Mouse (Mus musculus) intestine, postnatal 0 days (tissue): ENCODE results near the gene Stard3. TPM values are rescaled to one million over a fixed set of nuclear protein-coding genes. Genes with fewer than 3 reads are reported as not detected.

Experiments used
- ATAC-seq: fragments of 200-750 bp; cut with Nextera tagmentation; 2 replicates; pipeline ENCODE4 v1.8.0; 2017; ENCODE audit warnings: mild to moderate bottlenecking, moderate TSS enrichment, moderate library complexity
- H3K27ac ChIP-seq: fragments of 300-500 bp; sonication (generic); 2 replicates; pipeline ENCODE4 v1.5.1; 2014; ENCODE audit warnings: mild to moderate bottlenecking, low read depth, low read length, moderate library complexity
- H3K27me3 ChIP-seq: fragments of 300-500 bp; sonication (generic); replicated peaks from 2 replicates; pipeline ENCODE4 v1.6.1; 2014; ENCODE audit warnings: low read length, mixed read lengths; ENCODE audit not compliant: control insufficient read depth, insufficient read depth
- H3K36me3 ChIP-seq: fragments of 300-500 bp; sonication (generic); 2 replicates; pipeline ENCODE4 v1.6.1; 2014; ENCODE audit warnings: mild to moderate bottlenecking, moderate library complexity; ENCODE audit not compliant: control insufficient read depth, insufficient read depth
- H3K4me1 ChIP-seq: fragments of 300-500 bp; sonication (generic); replicated peaks from 2 replicates; pipeline ENCODE4 v1.6.1; 2014; ENCODE audit warnings: antibody characterized with exemption, low read length, mixed read lengths; ENCODE audit not compliant: control insufficient read depth, insufficient read depth
- H3K4me2 ChIP-seq: fragments of 300-500 bp; sonication (generic); replicated peaks from 2 replicates; pipeline ENCODE4 v1.6.1; 2014; ENCODE audit warnings: low read depth, mild to moderate bottlenecking, moderate library complexity
- H3K4me3 ChIP-seq: fragments of 300-500 bp; sonication (generic); 2 replicates; pipeline ENCODE4 v1.5.1; 2014; ENCODE audit warnings: low read depth, low read length
- H3K9ac ChIP-seq: fragments of 300-500 bp; sonication (generic); 2 replicates; pipeline ENCODE4 v1.6.1; 2014; ENCODE audit warnings: mild to moderate bottlenecking, low read depth, low read length
- H3K9me3 ChIP-seq: fragments of 300-500 bp; sonication (generic); 2 replicates; pipeline ENCODE4 v1.6.1; 2016; ENCODE audit warnings: mixed run types; ENCODE audit not compliant: control insufficient read depth
- CTCF ChIP-seq: sonication (generic); IDR thresholded peaks from 2 replicates; pipeline ENCODE4 v1.5.1; 2016; ENCODE audit warnings: low read depth, mild to moderate bottlenecking, control low read depth, antibody characterized with exemption, moderate library complexity
- WGBS: fragments of 180-500 bp; shearing (Covaris S2); extraction: QIAGEN DNeasy Blood & Tissue Kit; methylation state at CpG from one replicate; pipeline ENCODE4 v1.1.7; 2014; 5-methylcytosine and 5-hydroxymethylcytosine counted together
- polyA plus RNA-seq: library from polyadenylated mRNA; unstranded; fragments of >200 nt; fragmentation: Nextera tagmentation; extraction: Ambion mirVana; gene quantifications from 2 replicates; pipeline ENCODE4 v1.2.1, GENCODE M21; 2015

The Stard3 gene
- polyA plus RNA-seq, 1 experiment from 2014 or later: 29.0 TPM

DNA sequence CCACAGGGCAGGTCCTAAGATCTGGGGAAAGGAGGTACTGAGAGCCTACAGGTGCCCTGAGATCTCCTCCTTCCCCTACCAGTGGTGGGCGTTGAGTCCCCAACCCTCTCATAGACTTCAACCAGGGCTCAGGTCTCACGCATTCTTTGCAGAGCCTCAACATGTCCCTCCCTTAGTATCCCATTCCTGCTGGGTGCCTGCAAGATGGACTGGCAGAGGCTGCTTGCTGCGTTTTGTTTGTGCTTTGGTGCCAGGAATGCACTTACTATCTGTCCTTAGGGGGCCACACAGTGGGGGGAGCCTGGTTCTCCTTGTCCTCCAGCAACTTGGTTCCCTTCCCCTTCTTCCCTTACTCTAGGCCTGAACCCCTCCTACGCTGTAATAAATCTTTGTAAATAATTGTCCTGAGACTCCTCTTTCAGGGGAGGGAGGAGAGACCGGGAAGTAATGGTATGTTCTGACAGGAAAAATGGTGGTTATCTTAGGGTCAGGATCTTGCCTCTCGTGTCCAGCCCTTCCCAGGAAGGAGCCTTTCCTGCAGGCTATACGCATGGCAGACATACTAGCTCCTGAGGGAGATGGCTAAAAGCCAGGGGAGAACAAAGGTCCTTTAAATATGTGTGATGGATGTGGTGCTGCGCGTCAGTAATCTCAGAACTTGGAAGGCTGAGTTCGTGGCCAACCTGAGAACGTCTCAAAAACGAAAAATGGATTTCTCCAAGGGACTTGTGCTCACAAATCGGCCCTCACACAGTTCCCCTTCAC, 590 bp upstream of the Stard3 start:
- Histone ChIP-seq H3K4me3 (peak overlapping the region; percentile 71), H3K4me2 (peak overlapping the region; percentile 81), H3K36me3 (no peaks in the 10 kb centered on the region), H3K4me1 (peaks cover 11% of the 10 kb centered on the region; the same call in 1 of the 2 replicates), H3K9ac (peak overlapping the region; percentile 79), H3K27me3 (no peaks in the 10 kb centered on the region), H3K27ac (peak overlapping the region; percentile 92), H3K9me3 (no peaks in the 10 kb centered on the region)
- 5% methylated on average over 13 of the region's 13 CpGs for WGBS
- no peak for TF ChIP-seq CTCF
- ATAC-seq: peak; percentile 12

DNA sequence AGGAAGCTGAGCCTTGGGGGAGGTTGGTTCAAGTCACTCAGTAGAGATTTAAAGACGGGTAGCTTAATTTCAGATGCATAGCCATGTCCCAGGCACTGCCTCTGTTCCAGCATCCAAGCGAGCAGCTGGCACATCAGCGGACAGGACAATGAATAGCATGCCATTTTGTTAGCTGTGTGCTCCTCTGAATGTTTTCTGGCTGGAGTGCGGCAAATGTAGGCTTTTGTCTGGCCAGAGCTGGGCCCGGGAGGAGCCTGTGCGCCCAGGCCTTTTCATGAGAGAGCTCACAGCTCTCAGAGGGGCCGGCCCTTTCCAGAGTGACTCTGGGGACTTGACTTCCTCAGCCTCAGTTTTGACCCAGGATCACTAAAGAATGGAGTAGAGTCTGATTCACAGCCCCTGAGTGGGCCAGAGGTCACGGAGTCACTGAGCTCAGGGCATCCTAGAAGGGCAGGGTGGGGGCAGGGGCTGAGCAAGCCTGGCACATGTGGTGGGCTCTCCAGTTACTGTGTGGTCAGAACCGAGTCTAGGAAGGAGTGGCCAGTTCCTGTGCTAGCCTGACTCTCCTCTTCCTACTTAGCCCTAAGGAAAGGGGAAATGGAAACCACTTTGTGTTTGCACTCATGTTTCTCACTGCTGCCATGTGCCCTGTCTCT, 2.8 kb downstream of the Stard3 start:
- TF ChIP-seq CTCF: no peak
- no peak overlapping the region for H3K9ac ChIP-seq
- peaks cover 8% of the 10 kb centered on the region; the same call in 1 of the 2 replicates for H3K4me1 ChIP-seq
- no peak overlapping the region for H3K4me3 ChIP-seq
- H3K9me3 ChIP-seq: no peaks in the 10 kb centered on the region
- H3K27ac ChIP-seq: 0 out of 2 replicates have a peak overlapping the region, but pooled peaks have one; percentile 15
- H3K36me3 ChIP-seq: no peaks in the 10 kb centered on the region; the same call in 1 of the 2 replicates
- H3K4me2 ChIP-seq: peak overlapping the region; percentile 17; the same call in 1 of the 2 replicates
- ATAC-seq: no peak
- H3K27me3 ChIP-seq: no peaks in the 10 kb centered on the region
- WGBS: 76% methylated on average over 9 of the region's 9 CpGs

DNA sequence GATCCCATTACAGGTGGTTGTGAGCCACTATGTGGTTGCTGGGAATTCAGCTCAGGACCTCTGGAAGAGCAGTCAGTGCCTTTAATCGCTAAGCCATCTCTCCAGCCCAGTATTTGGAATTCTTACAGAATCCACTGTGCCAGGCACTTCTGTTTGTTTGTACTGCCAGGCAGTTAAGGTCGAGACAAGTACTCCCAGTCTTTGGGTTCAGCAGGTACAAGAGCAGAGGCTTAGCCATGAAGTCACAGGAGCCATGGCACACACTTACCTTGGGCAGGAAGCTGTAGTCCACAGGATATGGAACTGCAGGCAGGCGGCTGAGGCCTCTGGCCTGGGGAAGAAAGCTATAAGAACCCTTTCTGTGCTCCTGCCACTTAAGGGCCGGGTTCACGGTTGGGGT, 5.6 kb downstream of the Stard3 start:
- H3K9me3 ChIP-seq: no peaks in the 10 kb centered on the region
- TF ChIP-seq CTCF: no peak
- 49% methylated on average over 5 of the region's 5 CpGs for WGBS
- H3K4me3 ChIP-seq: no peak overlapping the region
- no peak overlapping the region for H3K9ac ChIP-seq
- no peaks in the 10 kb centered on the region; the same call in 1 of the 2 replicates for H3K36me3 ChIP-seq
- H3K27ac ChIP-seq: no peak overlapping the region
- H3K4me2 ChIP-seq: no peak overlapping the region
- 0 out of 2 replicates have a peak, but pooled peaks cover 3% of the 10 kb centered on the region for H3K4me1 ChIP-seq
- H3K27me3 ChIP-seq: no peaks in the 10 kb centered on the region
- no peak for ATAC-seq

- no peak overlapping the region for H3K4me3 ChIP-seq
- no peaks in the 10 kb centered on the region for H3K27me3 ChIP-seq
- H3K36me3 ChIP-seq: no peaks in the 10 kb centered on the region; the same call in 1 of the 2 replicates
- 56% methylated on average over 5 of the region's 5 CpGs for WGBS
- H3K27ac ChIP-seq: no peak overlapping the region
- no peak overlapping the region for H3K9ac ChIP-seq
- 0 out of 2 replicates have a peak, but pooled peaks cover 3% of the 10 kb centered on the region for H3K4me1 ChIP-seq
- no peak for ATAC-seq
- H3K4me2 ChIP-seq: no peak overlapping the region
- TF ChIP-seq CTCF: no peak
- no peaks in the 10 kb centered on the region for H3K9me3 ChIP-seq
Measured at GRCm38 (mm10) chr11:98364410-98364809, 6.2 kb downstream of the Stard3 start.

DNA sequence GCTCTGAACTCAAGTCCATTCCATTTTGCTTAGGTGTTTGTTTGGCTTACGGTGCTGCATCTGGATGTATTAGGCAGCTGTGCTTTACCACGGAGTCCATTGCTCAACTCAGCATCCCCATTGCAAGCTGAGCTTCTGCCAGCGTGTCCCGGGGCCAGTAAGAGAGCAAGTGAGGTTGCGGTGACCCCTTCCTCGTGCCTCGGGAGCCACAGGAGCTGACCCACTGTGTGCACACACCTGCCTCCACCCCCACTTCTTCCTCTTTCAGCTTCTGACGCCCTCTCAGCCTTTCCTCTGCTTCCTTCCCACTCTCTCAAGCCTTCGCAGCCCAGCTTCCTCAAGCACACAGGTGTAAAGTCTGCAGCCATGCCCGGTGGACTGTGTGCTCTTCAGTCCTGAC, 8.1 kb downstream of the Stard3 start:
- TF ChIP-seq CTCF: no peak
- H3K9me3 ChIP-seq: no peaks in the 10 kb centered on the region
- no peak overlapping the region for H3K4me2 ChIP-seq
- no peaks in the 10 kb centered on the region for H3K27me3 ChIP-seq
- H3K4me3 ChIP-seq: no peak overlapping the region
- H3K36me3 ChIP-seq: no peaks in the 10 kb centered on the region; the same call in 1 of the 2 replicates
- H3K4me1 ChIP-seq: no peaks in the 10 kb centered on the region
- H3K9ac ChIP-seq: no peak overlapping the region
- H3K27ac ChIP-seq: no peak overlapping the region
- ATAC-seq: no peak
- 82% methylated on average over 10 of the region's 10 CpGs for WGBS

DNA sequence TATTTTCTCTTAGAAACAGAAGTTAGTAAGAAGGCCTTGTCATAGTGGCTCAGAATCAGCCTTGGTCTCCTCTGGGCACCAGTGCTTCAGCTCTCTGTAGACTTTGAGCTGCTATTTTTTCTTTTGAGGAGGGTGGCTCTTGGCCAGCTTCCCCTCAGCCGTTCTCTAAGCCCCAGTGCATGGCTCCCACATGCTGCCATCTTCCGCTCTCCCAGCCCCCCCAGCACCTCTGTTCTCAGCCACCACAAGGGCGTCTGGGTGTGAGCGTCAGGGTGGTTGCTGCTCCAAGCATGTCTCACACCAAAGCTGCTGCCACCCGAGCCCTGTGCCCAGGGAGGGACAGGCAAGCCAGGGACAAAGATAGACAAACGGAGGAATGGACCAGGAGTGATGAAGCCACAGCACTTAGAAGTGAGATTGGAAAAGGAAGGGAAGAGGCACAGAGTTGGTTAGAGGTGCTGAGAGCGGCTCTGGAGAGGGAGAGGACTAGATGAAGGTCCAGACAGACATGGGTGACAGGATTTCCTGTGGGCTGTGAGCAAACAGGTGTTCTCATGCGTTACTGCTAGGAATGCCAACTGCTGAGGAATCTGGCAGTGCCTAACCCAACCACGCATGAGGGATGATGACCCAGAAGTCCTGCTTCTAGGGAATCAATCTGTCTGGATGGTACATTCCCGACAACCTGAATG, 9.1 kb downstream of the Stard3 start:
- Histone ChIP-seq H3K27me3 (no peaks in the 10 kb centered on the region), H3K4me2 (no peak overlapping the region), H3K4me1 (no peaks in the 10 kb centered on the region), H3K9me3 (no peaks in the 10 kb centered on the region), H3K9ac (no peak overlapping the region), H3K4me3 (no peak overlapping the region), H3K27ac (no peak overlapping the region), H3K36me3 (no peaks in the 10 kb centered on the region; the same call in 1 of the 2 replicates)
- no peak for ATAC-seq
- TF ChIP-seq CTCF: no peak
- WGBS: 81% methylated on average over 10 of the region's 10 CpGs
